Mouse (Mus musculus): Measurements from ENCODE around the gene Sell. TPM values are rescaled to one million over a fixed set of nuclear protein-coding genes. Genes with fewer than 3 reads are reported as not detected.
"Not testable (repeated sequence)": the region's sequence is repeated elsewhere in the genome, so short reads cannot be mapped to it uniquely, and the experiment has no call there.

Sell gene
- polyA plus RNA-seq (2015; fragmentation: Nextera tagmentation; extraction: Ambion mirVana) = 0.93 and 1.2 TPM in 2 replicates

DNA sequence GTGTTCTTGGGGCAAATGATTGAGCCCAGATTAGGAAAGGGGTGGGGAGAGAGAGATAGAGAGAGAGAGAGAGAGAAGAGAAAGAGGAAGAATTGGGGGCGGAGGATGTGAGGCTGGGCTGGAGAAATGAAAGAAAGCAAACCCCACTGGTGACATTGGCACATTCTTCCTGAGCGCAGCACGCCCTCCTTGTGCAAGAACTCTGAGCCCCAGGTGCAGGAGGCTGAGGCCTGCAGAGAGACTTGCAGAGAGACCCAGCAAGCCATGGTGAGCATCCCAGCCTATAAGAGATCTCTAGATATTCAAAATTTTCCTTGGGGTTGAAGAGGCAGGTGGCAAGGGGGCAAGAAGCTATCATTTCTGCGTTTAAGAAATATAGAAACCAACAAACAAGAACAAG lies at the start of gene Sell:
TSS of gene Sell (plus strand) at position 58 of the 400 bp plus-strand sequence.
- no peak within 1 kb of the TSS for H3K27ac ChIP-seq (ENCODE audit: low read length)
- H3K9me3 ChIP-seq (ENCODE audit: control insufficient read depth, low read length) = no peaks in the 10 kb centered on the region
- H3K4me2 ChIP-seq (ENCODE audit: low read depth, low read length) = no peak within 1 kb of the TSS
- H3K4me3 ChIP-seq (ENCODE audit: low read length) = no peak within 1 kb of the TSS
- WGBS = 69% methylated on average over 4 of the region's 4 CpGs
- no peaks in the 10 kb centered on the region for H3K27me3 ChIP-seq (replicated peaks; ENCODE audit: control insufficient read depth, insufficient read depth, low read length)
- H3K36me3 ChIP-seq (ENCODE audit: control insufficient read depth, insufficient read depth, low read length) = no peaks in the 10 kb centered on the region
- no peak within 1 kb of the TSS for H3K9ac ChIP-seq (ENCODE audit: low read depth, low read length)
- H3K4me1 ChIP-seq (ENCODE audit: control insufficient read depth, insufficient read depth, low read length) = no peaks in the 10 kb centered on the region
- ATAC-seq = no peak

DNA sequence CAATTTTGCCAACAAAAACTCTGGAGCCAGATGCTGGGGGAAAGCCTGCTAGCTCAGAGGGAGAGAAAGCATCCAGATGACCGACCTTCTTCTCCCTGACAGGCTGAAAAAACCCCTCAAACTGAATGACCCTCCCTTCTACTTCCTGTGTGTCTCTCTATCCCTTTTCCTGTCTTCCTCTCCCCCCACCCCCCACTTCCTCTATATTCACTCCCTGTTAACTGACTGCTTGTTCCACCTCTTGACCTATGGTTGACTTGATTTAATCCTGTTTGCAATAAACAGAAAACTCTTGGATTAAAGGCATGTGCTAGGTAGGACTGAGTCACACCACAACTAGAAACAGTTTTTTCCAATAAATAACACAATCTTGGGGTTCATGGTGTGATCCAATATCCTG lies 47.2 kb upstream of the Sell start:
- ATAC-seq = no peak
- 46% methylated on average over 1 of the region's 1 CpGs for WGBS
- no peaks in the 10 kb centered on the region for H3K27me3 ChIP-seq (replicated peaks; ENCODE audit: control insufficient read depth, insufficient read depth, low read length)

DNA sequence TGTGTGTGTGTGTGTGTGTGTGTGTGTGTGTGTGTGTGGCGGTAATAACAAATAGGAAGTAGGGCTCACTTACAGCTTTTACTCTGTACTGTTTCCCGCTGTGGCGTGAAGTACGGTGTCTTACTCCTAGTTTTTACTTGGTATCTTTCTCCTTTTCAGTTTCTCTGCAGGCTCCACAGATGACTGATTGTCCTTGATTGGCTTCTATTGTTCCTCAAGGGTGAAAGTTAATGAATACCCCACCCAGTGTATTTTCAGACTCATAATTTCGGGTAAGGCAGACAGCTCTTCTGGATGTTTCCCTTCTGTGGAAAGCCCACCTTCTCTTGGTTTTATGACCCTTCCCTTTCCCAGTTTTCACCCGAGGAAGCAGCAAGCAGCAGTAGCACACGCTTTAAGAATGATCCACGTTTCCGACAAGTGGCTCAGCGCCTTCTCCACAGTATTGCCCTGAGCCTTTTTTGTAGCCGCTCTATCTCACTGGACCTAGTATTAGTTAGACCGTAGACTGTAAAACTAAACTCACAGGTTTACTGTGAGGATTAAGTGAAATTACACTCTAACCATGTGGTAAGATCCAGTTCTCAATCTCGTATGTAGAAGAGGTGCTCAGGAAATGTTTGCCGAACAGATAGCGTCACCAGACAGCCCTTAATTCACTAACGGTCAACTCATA lies 43.4 kb upstream of the Sell start:
- H3K36me3 ChIP-seq (ENCODE audit: control insufficient read depth, insufficient read depth, low read length) = no peaks in the 10 kb centered on the region
- H3K9me3 ChIP-seq (ENCODE audit: control insufficient read depth, low read length) = no peaks in the 10 kb centered on the region
- H3K4me2 ChIP-seq (ENCODE audit: low read depth, low read length) = no peak overlapping the region
- H3K4me1 ChIP-seq (ENCODE audit: control insufficient read depth, insufficient read depth, low read length) = no peaks in the 10 kb centered on the region
- no peak for ATAC-seq
- H3K9ac ChIP-seq (ENCODE audit: low read depth, low read length) = no peak overlapping the region
- WGBS = 71% methylated on average over 16 of the region's 16 CpGs
- H3K4me3 ChIP-seq (ENCODE audit: low read length) = no peak overlapping the region
- H3K27ac ChIP-seq (ENCODE audit: low read length) = no peak overlapping the region
- no peaks in the 10 kb centered on the region for H3K27me3 ChIP-seq (replicated peaks; ENCODE audit: control insufficient read depth, insufficient read depth, low read length)

More for the DNA sequence above, 47.2 kb upstream of the Sell start:
- no peaks in the 10 kb centered on the region for H3K9me3 ChIP-seq (ENCODE audit: control insufficient read depth, low read length)
- no peak overlapping the region for H3K4me2 ChIP-seq (ENCODE audit: low read depth, low read length)
- no peaks in the 10 kb centered on the region for H3K36me3 ChIP-seq (ENCODE audit: control insufficient read depth, insufficient read depth, low read length)
- H3K4me1 ChIP-seq (ENCODE audit: control insufficient read depth, insufficient read depth, low read length) = no peaks in the 10 kb centered on the region
- H3K9ac ChIP-seq (ENCODE audit: low read depth, low read length) = no peak overlapping the region
- no peak overlapping the region for H3K4me3 ChIP-seq (ENCODE audit: low read length)
- H3K27ac ChIP-seq (ENCODE audit: low read length) = no peak overlapping the region

DNA sequence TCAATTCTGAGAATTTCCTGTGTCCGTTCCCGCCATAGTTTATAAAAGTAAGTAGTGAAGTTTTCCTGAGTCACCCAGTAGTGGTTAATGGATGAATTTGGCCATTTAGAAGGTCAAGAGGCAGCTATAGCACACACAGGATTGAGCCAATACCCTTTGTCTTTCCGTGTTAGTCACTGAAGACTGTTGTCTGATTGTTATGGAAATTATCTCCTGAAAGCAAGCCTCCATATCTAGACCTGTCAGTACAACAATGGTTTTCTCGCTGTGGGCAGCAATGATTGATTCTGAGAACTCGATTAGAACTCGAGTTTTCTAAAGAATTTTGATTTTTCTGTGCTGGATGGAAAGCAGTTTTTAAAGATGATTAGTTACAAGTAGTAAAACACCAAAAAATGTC lies 42.0 kb upstream of the Sell start:
- no peak overlapping the region for H3K4me3 ChIP-seq (ENCODE audit: low read length)
- WGBS = 62% methylated on average over 6 of the region's 6 CpGs
- H3K9me3 ChIP-seq (ENCODE audit: control insufficient read depth, low read length) = no peaks in the 10 kb centered on the region
- H3K27me3 ChIP-seq (replicated peaks; ENCODE audit: control insufficient read depth, insufficient read depth, low read length) = no peaks in the 10 kb centered on the region
- H3K36me3 ChIP-seq (ENCODE audit: control insufficient read depth, insufficient read depth, low read length) = no peaks in the 10 kb centered on the region
- H3K4me2 ChIP-seq (ENCODE audit: low read depth, low read length) = no peak overlapping the region
- H3K27ac ChIP-seq (ENCODE audit: low read length) = no peak overlapping the region
- no peak overlapping the region for H3K9ac ChIP-seq (ENCODE audit: low read depth, low read length)
- no peaks in the 10 kb centered on the region for H3K4me1 ChIP-seq (ENCODE audit: control insufficient read depth, insufficient read depth, low read length)
- ATAC-seq = no peak

DNA sequence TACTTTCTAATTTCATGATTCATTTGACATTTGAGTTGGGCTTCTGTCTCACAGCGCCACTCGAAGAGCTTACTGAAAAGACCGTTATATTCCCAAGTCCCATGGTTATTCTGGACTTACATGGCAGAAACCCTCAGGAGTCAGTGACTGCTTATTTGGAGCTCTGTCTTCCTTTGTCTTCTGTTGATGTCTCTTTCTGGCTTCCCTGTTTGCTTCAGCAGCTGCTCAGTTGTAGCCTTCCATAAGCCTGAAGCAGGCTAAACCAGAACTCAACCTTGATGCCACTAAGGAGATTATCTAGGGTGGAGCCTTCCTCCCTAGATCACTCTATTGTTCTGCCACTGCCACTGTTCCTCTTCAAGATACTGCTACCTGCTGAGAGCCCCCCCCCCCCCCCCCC lies 41.0 kb upstream of the Sell start:
- not testable (repeated sequence) for H3K9ac ChIP-seq (ENCODE audit: low read depth, low read length); H3K27me3 ChIP-seq (replicated peaks; ENCODE audit: control insufficient read depth, insufficient read depth, low read length); ATAC-seq; H3K4me2 ChIP-seq (ENCODE audit: low read depth, low read length); H3K36me3 ChIP-seq (ENCODE audit: control insufficient read depth, insufficient read depth, low read length); H3K27ac ChIP-seq (ENCODE audit: low read length); H3K9me3 ChIP-seq (ENCODE audit: control insufficient read depth, low read length); H3K4me1 ChIP-seq (ENCODE audit: control insufficient read depth, insufficient read depth, low read length); H3K4me3 ChIP-seq (ENCODE audit: low read length)
- whole genome bisulfite sequencing = 86% methylated on average over 3 of the region's 3 CpGs

DNA sequence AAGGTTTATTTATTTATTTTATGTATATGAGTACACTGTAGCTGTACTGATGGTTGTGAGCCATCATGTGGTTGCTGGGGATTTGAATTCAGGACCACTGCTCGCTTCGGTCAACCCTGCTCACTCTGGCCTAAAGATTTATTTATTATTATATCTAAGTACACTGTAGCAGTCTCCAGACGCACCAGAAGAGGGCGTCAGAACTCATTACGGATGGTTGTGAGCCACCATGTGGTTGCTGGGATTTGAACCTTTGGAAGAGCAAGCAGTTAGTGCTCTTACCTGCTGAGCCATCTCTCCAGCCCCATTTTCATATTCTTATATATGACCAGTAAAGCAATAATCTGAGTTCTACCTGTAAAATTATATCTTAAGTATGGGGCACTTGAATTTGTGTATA lies 39.7 kb upstream of the Sell start:
- H3K4me1 ChIP-seq (ENCODE audit: control insufficient read depth, insufficient read depth, low read length); H3K9me3 ChIP-seq (ENCODE audit: control insufficient read depth, low read length); H3K9ac ChIP-seq (ENCODE audit: low read depth, low read length); H3K4me3 ChIP-seq (ENCODE audit: low read length); H3K36me3 ChIP-seq (ENCODE audit: control insufficient read depth, insufficient read depth, low read length); ATAC-seq; H3K27me3 ChIP-seq (replicated peaks; ENCODE audit: control insufficient read depth, insufficient read depth, low read length); H3K27ac ChIP-seq (ENCODE audit: low read length); H3K4me2 ChIP-seq (ENCODE audit: low read depth, low read length): not testable (repeated sequence)
- WGBS = 76% methylated on average over 5 of the region's 5 CpGs

DNA sequence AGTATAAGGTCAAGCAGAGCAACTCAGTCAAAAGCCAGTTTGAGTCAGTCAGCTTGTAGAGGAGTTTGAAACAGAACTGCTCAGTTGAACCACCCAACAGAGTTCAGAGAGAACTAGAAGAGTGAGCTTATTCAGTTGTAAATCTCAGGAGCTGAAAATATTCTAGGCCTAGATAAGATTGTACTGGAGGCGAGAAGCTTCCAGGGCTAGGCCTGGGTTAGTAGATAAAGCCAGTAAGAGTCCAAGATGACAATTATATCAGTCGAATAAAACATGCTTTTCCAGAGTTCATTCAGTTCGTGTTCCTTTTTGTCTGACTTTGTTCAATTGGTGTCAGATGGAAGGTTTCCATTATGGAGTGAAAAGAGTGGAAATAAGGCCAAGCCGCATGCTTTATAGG lies 36.1 kb upstream of the Sell start:
- no peak for ATAC-seq

DNA sequence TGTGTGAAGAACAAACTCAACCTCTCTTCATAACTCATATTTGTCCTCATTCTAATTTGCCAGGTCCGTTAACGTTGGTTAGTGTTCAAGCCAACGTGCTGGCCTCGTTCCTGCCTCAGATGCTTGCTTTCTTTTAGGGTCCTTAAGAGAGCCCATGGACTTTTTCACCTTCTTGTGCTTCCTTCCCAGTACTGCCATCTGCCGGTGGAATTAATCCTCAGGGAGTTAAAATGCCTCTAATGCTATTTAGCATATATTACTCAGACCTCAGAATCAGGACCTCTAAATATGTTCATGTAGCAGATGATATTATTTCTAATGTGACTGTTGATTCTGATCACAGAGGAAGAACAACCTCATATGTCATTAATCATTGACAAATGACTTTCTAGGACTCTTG lies 34.4 kb upstream of the Sell start:
- Histone ChIP-seq H3K4me1 (ENCODE audit: control insufficient read depth, insufficient read depth, low read length) (no peaks in the 10 kb centered on the region), H3K4me3 (ENCODE audit: low read length) (no peak overlapping the region), H3K27me3 (replicated peaks; ENCODE audit: control insufficient read depth, insufficient read depth, low read length) (no peaks in the 10 kb centered on the region), H3K4me2 (ENCODE audit: low read depth, low read length) (no peak overlapping the region), H3K9me3 (ENCODE audit: control insufficient read depth, low read length) (no peaks in the 10 kb centered on the region), H3K9ac (ENCODE audit: low read depth, low read length) (no peak overlapping the region), H3K27ac (ENCODE audit: low read length) (no peak overlapping the region), H3K36me3 (ENCODE audit: control insufficient read depth, insufficient read depth, low read length) (no peaks in the 10 kb centered on the region)
- 56% methylated on average over 5 of the region's 5 CpGs for WGBS
- no peak for ATAC-seq

More for the DNA sequence above, 36.1 kb upstream of the Sell start:
- no peak overlapping the region for H3K4me3 ChIP-seq (ENCODE audit: low read length)
- H3K36me3 ChIP-seq (ENCODE audit: control insufficient read depth, insufficient read depth, low read length) = no peaks in the 10 kb centered on the region
- no peak overlapping the region for H3K4me2 ChIP-seq (ENCODE audit: low read depth, low read length)
- no peaks in the 10 kb centered on the region for H3K4me1 ChIP-seq (ENCODE audit: control insufficient read depth, insufficient read depth, low read length)
- WGBS = 85% methylated on average over 4 of the region's 4 CpGs
- H3K9ac ChIP-seq (ENCODE audit: low read depth, low read length) = no peak overlapping the region
- H3K27me3 ChIP-seq (replicated peaks; ENCODE audit: control insufficient read depth, insufficient read depth, low read length) = no peaks in the 10 kb centered on the region
- no peaks in the 10 kb centered on the region for H3K9me3 ChIP-seq (ENCODE audit: control insufficient read depth, low read length)
- no peak overlapping the region for H3K27ac ChIP-seq (ENCODE audit: low read length)

DNA sequence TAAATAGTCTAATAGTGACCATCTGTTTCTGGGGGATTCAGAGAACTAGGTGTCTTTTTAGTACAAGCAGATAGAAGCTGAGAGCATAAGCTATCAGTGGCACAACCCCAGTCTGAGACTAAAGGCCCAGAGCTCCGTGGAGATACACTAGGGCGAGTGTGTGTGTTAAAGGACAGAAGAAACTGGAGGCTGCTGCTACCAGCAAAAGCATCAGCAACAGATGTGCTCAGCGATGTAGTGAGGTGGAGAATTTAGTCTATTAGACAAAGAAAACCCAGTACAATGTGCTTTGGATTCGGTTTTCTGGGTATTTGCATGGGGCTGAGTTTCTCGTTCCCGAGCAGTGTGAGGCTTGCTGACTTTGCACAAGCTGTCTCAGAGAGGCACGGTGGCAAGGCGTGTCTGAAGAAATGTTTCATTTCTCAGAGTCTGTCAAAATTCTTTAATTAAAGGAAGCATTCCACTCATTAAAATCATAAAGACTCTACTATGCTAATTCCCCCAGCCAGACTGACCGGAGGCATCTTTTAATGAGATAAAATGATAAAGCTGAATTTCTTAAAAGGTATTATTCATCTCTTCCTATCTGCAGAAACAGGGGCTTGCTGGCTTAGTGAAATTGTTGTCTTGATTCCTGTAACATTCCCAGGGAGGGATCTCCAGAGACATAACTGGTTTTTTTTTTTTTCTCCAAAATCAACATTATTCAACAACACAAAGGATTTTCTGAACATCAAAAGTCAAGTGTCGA lies 21.2 kb upstream of the Sell start:
- Histone ChIP-seq H3K4me2 (ENCODE audit: low read depth, low read length) (no peak overlapping the region), H3K4me3 (ENCODE audit: low read length) (no peak overlapping the region), H3K27me3 (replicated peaks; ENCODE audit: control insufficient read depth, insufficient read depth, low read length) (no peaks in the 10 kb centered on the region), H3K9me3 (ENCODE audit: control insufficient read depth, low read length) (no peaks in the 10 kb centered on the region), H3K4me1 (ENCODE audit: control insufficient read depth, insufficient read depth, low read length) (no peaks in the 10 kb centered on the region), H3K9ac (ENCODE audit: low read depth, low read length) (no peak overlapping the region), H3K36me3 (ENCODE audit: control insufficient read depth, insufficient read depth, low read length) (no peaks in the 10 kb centered on the region), H3K27ac (ENCODE audit: low read length) (no peak overlapping the region)
- WGBS = 78% methylated on average over 10 of the region's 10 CpGs
- no peak for ATAC-seq

All from intestine, embryonic 16.5 days (tissue).